Mouse (Mus musculus): ENCODE measurements around the gene Ankrd44.

- no peak for TF ChIP-seq CTCF (IDR thresholded peaks at IDR 0.05; ENCODE audit: control insufficient read depth, insufficient read depth, insufficient replicate concordance, low read depth, low read length)
- TF ChIP-seq POLR2A (IDR thresholded peaks at IDR 0.05; ENCODE audit: control insufficient read depth, low read depth, low read length), result no peak
Measured at GRCm38 (mm10) chr1:54911256-54911610, 15.0 kb downstream of the Ankrd44 start.

All from testis, adult 2 months (tissue).